Mouse (Mus musculus) ovary, postnatal 36 days (tissue): ENCODE measurements around the gene Ptafr.

ENCODE experiments used
- DNase-seq: peaks from one replicate; pipeline ENCODE4 v3.0.0; 2022; ENCODE audit warnings: low spot score, mixed read lengths

Gene Ptafr

DNA sequence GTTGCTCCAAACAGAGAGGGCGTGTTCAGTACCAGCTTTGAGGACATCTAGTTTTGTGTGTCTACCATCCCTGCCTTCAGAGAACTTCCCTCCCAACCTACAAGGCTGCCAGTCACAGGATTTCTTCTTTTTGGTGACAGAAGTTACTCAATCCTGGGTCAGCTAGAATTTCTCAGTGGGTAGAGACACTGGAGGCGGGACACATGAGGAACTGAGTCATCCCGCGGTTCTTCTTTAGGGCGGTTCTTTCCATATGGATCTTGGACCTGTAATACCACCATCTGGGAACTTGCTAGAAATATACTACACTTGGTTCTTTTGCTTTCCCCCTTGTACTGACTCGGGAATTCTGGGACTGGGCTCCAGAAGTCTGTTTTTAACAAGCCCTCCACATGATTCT, 54.0 kb downstream of the Ptafr start:
- no peak for DNase-seq

DNA sequence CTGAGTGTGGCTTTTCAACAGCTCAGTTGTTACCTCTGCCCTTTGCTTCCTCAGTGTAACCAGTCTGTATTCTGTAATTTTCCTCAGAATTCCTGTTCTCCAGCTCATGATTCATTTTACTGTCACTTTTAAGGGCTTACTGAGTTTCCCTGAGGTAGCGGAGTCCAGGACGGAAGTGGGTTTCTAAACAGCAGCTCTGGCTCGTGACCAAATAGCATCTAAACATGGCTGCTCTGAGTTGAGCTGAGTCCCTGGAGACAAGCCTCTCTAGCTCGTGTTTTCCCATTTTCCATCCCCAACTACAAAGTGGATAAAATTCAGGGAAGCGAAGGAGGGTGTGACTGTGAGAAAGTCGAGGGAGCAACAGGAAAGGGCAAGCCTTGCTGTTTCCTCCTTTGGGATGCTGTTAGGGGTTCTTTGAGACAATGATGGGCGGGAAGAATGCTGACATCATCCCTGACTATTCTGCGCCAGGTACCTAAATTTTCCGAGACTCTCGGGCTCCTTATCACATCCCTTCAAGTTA, 55.0 kb downstream of the Ptafr start:
- no peak for DNase-seq

DNA sequence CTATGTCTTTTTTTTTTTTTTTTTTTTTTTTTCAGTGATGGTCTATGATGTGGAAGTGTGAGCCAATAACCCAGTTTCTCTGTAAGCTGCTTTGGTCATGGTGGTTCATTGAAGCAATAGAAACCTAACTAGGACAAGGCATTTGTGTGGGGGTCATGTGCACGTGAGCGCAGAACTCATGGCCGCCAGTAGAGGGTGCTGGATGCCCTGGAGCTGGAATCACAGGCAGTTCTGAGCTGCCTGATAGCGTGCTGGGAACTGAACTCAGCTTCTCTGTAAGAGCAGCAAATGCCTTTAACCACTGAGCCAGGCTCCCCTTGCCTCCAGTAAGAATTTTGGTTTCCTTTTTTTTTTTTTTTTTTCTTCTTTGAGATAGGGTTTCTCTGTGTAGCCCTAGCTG, 56.3 kb downstream of the Ptafr start:
- no peak for DNase-seq

DNA sequence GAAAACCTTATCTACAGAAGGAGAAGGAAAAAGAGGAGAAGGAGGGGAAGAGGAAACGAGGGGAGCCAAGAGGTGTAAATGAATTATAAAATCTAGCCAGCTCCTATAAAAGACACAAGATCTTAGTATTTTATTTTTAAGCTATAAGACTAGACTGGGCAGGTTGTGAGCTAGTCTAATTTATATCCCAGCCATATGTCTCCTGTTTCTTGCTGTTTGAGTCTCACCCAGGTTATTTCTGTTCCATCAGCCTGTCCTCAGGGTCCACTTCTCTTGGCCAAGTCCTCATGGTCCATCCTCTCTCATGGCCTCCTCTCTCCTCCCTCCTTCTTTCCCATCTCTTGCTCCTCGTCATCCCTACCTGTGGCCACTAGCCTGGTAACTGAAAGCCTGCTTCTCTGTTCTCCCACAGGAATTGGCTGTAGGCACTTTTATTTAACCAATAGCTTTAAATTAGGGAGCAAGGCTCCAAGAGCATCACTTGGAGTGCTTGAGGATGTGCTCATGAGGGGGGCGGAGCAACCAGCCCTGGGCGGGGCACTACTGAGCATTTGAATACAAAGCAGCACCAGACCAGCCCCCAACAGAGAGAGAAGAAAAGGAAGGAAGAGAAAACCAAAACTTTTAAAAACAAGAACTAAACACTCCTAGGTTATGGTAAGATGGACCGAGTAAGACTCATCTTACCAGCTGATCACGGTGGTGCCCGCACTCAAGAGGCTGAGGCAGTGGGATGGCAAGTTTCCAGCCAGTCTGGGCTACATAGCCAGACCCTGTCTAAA, 57.6 kb downstream of the Ptafr start:
- DNase-seq: no peak

DNA sequence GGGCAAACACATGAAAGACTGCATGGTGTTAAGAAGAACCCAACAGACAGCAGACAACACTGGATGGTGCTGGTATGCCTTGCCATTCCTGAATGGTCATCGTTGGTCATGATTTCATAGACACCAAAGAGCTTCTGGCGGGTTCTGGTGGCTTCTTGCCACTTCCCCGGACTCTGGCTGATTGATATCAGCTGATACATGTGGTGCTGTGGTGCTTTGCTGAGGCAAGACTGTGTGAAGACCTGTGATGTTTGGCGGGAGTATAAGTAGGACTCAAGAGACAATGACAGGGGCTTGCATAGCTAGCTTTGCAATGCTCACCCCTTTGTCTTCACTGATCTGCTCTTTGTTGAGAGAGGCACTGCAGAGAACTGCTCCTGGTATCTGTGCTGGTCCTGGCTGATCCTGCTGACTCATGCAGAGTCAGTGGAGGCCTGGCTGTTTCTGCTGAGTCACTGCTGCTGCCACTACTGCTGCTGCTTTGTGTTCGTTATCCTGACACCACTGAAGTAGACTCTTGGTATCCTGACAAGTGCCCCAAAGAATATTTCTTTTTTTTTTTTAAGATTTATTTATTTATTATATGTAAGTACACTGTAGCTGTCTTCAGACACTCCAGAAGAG, 60.3 kb downstream of the Ptafr start:
- DNase-seq: no peak

DNA sequence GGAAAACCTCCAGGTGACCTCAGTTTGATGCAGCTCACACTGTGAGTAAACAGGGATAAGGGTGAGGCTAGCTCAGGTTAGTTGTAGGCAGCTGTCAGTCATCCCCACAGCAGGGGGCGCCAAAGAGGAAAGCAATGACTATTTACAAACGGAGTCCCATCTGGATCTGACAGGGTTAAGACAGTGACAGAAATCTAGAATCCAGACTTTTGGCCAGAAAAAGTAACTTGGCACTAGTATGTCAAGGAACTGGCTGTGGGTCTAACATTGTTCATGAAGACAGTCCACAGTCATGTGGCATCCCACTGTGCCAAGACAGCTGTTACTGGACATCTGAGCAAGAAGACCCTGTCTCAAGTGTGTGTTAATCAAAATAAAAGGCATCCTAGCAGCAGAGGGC, 65.0 kb downstream of the Ptafr start:
- no peak for DNase-seq
